Mouse (Mus musculus) CH12F3 (cell line): Measurements from ENCODE around the gene Fry.

Experiments
- in situ Hi-C: fragments of 300-500 bp; cut with MboI; formaldehyde crosslinking; loops from 2 replicates; pipeline ENCODE4 v1.14.3; 2020; ENCODE audit warnings: low sequenced_read_pairs

Gene Fry

DNA sequence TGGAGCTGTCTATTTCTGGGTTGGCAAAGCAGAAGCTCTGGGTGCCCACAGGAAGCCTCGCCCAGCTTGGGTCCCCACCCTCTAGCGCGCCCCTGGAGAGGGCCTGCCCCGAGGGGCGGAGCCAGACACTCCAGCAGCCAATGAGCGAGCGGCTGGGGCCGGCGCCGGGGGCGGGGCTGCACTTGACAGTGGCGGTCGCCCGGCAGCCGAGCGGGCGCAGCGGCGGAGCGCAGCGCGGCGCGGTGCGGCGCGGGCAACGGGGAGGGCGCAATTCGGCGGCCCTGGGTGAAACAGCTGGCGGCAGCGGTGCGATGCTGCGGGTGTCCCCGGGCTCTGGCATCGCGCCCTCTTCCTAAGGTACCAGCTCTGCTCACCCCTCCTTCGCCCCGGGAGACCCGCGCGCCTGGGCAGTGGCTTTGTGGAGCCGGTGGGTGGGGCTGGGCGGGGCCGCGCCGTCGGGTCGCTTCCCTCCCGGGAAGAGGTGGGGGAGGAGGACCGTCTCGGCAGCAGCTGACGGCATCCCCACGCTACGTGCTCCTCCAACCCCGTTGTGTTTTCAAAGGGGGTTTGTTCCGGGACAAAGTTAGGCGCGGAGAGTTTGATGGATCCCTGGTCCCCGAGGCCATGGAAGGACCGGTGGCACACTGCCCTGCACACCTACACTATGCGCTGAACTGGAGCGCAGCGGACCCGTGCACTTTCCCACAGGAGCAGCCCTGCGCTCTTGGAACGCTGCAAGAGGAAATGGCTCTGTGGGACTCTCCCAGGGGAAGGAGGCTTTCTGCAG lies at the start of gene Fry:
TSS of gene Fry (plus strand) at position 191 of the 787 bp plus-strand sequence.
- in situ Hi-C loops = no loop called here

DNA sequence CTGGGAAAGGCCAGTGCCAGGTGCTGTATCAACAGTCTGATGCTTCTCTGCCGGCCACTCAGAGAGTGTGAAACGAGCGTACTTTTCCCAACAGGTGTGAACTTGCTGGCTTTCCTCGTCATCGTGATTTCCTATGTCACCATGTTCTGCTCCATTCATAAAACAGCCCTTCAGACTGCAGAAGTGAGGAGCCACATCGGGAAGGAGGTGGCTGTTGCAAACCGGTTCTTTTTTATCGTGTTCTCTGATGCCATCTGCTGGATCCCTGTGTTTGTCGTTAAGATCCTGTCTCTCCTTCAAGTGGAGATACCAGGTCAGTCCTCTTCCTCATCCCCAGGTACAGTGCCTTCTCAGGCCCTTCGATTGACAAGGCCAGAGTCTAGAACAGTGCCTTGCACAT lies 48.4 kb upstream of the Fry start:
- in situ Hi-C loops = no loop called here

DNA sequence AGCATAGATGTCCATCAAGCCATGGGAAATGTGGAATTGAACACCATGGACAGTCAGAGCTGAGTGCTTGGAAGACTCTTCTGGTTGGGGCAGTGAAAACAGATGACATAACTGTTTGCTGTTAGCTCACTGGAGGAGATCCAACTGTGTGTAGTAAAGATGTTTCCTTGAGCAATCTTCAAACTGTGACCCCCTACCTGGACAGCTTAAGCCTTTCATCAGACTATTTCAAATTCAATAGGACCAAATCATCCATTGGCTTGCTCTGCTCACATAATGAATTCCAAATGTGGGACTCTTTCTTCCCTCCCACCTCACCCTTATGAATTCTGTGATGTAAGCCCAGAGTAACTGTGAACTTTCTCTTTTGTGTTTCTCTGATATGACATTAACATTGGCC lies 46.7 kb upstream of the Fry start:
- in situ Hi-C loops = no loop called here

DNA sequence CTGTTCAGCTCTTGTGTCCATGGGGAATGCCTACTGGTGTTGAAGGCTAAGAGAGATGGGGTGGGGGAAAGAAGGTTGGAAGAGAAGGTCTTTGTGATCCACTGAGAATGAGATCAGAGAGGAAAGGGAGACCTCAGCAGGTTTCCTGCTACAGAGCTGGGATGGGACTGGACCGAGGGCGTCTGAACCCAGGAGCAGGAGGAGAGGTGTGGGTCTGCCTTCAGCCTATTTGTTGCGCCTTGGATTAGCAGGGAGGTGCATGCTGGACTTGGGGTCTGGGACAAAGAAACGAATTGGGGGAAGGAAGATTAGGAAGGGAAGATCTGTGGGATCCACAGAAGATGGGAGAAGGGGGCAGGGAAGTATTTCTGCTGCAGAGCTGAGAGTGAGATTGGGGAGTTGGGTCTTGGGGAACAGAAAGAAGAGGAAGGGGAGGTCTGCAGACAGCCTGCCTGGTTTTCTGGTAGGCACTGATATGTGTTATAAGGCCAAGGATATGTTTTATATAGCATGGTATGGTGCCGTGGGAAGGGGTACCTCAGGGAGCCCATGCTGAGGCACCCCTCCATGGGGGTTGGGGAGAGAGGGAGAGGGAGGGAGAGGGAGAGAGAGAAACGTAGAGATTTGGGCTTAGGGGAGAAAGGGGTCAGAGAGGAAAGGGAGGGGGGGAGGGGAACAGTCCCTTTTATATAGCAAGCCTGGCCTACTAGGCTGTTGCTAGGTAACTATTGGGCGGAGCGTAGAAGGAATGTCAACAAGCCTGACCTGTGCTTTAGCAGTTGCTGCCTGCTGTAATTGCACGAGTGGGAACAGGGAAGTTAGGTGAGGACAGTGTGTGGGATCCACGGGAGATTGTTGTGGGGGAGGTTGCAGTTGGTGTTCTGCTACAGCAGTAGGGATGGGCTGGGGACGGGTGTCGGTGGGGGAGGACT lies 38.3 kb upstream of the Fry start:
- in situ Hi-C loops = no loop called here

GRCm38 (mm10) chr5:150082696-150083095 lies 35.7 kb upstream of the Fry start:
- in situ Hi-C loops = no loop called here

GRCm38 (mm10) chr5:150083190-150083589 lies 35.3 kb upstream of the Fry start:
- in situ Hi-C loops = no loop called here

DNA sequence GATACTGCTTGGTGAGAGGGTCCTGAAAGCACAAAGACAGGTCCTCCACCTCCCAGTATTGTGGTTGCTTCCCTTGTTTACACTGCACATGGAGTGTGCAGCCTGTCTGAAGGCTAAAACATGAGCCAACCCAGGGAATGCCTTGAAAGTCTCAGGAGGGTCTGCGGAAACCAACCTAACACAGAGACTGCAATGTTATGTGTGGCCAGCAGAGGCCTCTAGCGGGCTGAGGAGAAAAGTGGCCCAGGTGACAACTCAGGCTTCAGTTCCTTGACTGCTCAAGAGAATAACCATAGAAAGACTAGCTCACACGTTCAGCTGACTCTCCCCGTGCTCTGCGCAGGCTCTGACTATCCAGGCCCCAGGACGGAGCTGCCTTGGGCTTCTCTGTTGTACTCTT lies 20.8 kb upstream of the Fry start:
- in situ Hi-C loops = no loop called here

DNA sequence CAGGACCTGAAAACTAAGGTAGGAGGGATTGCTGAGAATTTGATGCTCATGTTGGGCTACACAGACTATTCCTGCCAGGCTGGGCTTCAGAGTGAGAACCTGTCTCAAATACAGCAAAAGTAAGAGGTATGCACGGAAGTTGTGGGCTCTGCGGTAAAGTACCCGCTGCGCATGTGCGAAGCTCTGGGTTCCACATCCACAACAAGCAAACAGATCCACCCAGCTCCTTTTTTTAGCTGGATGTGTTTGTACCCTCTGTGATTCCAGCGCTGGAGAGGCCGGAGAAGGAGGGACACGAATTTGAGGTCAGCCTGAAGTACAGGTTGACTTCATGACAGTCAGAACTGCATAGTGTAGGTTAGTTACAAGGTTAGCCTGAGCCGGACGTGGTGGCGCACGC lies 19.7 kb upstream of the Fry start:
- in situ Hi-C loops = no loop called here

GRCm38 (mm10) chr5:150101789-150102188 lies 16.7 kb upstream of the Fry start:
- in situ Hi-C loops = no loop called here

- in situ Hi-C loops = no loop called here
These were observed 12.1 kb upstream of the Fry start for GRCm38 (mm10) chr5:150106358-150106757.

GRCm38 (mm10) chr5:150111236-150111635 lies 7.2 kb upstream of the Fry start:
- in situ Hi-C loops = no loop called here

DNA sequence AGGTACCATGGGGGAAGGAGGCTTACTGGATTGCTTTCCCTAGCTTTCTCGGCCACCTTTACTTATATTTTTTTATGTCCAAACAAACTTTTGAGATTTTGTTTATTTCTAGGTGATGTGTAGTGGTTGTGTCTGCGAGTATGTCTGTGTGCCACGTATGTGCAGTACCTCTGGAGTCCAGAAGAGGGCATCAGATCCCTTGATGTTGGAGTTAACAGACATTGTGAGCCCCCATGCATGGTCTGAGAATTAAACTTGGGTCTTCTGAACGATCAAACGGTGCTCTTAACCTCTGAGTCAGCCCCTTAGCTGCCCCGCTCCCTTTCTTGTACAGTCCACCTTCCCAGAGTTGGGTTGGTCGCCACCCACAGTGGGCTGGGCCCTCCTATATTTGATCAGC lies 4.4 kb upstream of the Fry start:
- in situ Hi-C loops = no loop called here

DNA sequence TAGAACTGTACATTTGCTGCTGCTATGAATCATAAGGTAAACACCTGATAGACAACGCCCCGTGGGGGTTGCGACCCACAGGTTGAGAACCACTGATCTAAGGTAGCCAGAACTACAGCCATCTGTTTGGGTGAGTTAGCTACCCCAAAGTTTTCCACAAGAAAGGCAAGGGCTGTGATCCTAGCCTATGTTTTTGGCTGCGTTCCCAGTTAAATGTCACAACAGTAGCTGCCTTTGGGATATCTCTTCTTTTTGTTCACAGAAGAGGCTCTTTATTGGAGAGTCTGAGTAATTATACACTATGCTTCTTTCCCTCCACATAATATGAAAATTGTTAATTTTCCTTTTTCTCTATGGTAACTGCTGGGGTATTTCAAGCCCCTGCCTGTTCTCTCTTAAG lies 3.7 kb upstream of the Fry start:
- in situ Hi-C loops = no loop called here

GRCm38 (mm10) chr5:150115271-150116092 lies 3.0 kb upstream of the Fry start:
- in situ Hi-C loops = no loop called here

- in situ Hi-C loops = no loop called here
These were observed 2.1 kb upstream of the Fry start for GRCm38 (mm10) chr5:150116216-150116905.

- in situ Hi-C loops = no loop called here
These were observed 1.6 kb upstream of the Fry start for GRCm38 (mm10) chr5:150116906-150117216.

GRCm38 (mm10) chr5:150118124-150118454 lies 356 bp upstream of the Fry start:
- in situ Hi-C loops = no loop called here

GRCm38 (mm10) chr5:150120676-150121075 lies 2.2 kb downstream of the Fry start:
- in situ Hi-C loops = no loop called here

GRCm38 (mm10) chr5:150122095-150122494 lies 3.6 kb downstream of the Fry start:
- in situ Hi-C loops = no loop called here

GRCm38 (mm10) chr5:150122571-150122970 lies 4.1 kb downstream of the Fry start:
- in situ Hi-C loops = no loop called here

DNA sequence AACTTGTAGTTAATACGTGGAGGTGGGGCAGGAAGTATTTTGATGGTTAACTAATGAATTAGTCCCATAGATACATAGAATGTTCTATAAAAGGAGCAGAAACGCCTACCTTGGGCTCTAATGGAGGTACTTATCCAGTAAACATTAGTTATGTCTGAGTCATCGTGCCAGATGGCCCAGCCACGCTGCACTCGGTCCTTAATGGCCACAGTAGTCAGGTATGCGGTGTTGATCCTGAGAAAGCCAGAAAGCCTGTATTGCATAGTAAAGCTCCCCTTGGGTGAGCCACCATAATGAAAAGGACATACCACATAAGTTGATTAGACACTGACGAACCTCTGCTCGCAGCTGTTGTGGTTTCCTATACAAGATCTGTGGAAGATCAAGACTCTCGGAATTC lies 7.5 kb downstream of the Fry start:
- in situ Hi-C loops = no loop called here
